Mouse (Mus musculus) neural tube, embryonic 11.5 days (tissue): ENCODE measurements at regions not wholly inside any gene's neighbourhood (a gene's known extent, or its start where the extent isn't known, plus 50 kb on each side); places are given as distances from the start of the nearest gene placed in this dataset.

Source experiments
- ATAC-seq: fragments of 200-750 bp; cut with Nextera tagmentation; 2 replicates; pipeline ENCODE4 v1.8.0; 2017; ENCODE audit warnings: moderate number of reproducible peaks, mild to moderate bottlenecking, moderate TSS enrichment, moderate library complexity; ENCODE audit not compliant: insufficient read depth, low FRiP score, low TSS enrichment
- DNase-seq: peaks from one replicate; pipeline ENCODE4 v3.0.0-alpha.2; 2015; ENCODE audit warnings: low spot score
- H3K27ac ChIP-seq: fragments of 300-500 bp; sonication (generic); 2 replicates; pipeline ENCODE4 v1.5.1; 2014; ENCODE audit warnings: low read depth, mild to moderate bottlenecking, low read length
- H3K27me3 ChIP-seq: fragments of 300-500 bp; sonication (generic); 2 replicates; pipeline ENCODE4 v1.6.1; 2014; ENCODE audit warnings: mild to moderate bottlenecking, low read length, mixed read lengths; ENCODE audit not compliant: control insufficient read depth, insufficient read depth
- H3K36me3 ChIP-seq: fragments of 300-500 bp; sonication (generic); 2 replicates; pipeline ENCODE4 v1.6.1; 2014; ENCODE audit warnings: mild to moderate bottlenecking, low read length, moderate library complexity, mixed read lengths; ENCODE audit not compliant: control insufficient read depth, insufficient read depth
- H3K4me1 ChIP-seq: fragments of 300-500 bp; sonication (generic); 2 replicates; pipeline ENCODE4 v1.6.1; 2014; ENCODE audit warnings: low read length, mixed read lengths; ENCODE audit not compliant: control insufficient read depth, insufficient read depth
- H3K4me2 ChIP-seq: fragments of 300-500 bp; sonication (generic); 2 replicates; pipeline ENCODE4 v1.6.1; 2014; ENCODE audit warnings: low read depth, mild to moderate bottlenecking, moderate library complexity
- H3K4me3 ChIP-seq: fragments of 300-500 bp; sonication (generic); 2 replicates; pipeline ENCODE4 v1.5.1; 2014; ENCODE audit warnings: low read depth, low read length
- H3K9ac ChIP-seq: fragments of 300-500 bp; sonication (generic); 2 replicates; pipeline ENCODE4 v1.6.1; 2014; ENCODE audit warnings: mild to moderate bottlenecking, low read length
- H3K9me3 ChIP-seq: fragments of 300-500 bp; sonication (generic); 2 replicates; pipeline ENCODE4 v1.6.1; 2016; ENCODE audit warnings: low read length; ENCODE audit not compliant: control insufficient read depth
- WGBS: fragments of 180-500 bp; shearing (Covaris S2); extraction: QIAGEN DNeasy Blood & Tissue Kit; methylation state at CpG from one replicate; pipeline ENCODE4 v1.1.7; 2014; 5-methylcytosine and 5-hydroxymethylcytosine counted together

GRCm38 (mm10) chr7:136796415-136796814 is 98.0 kb upstream of the Mgmt start:
- DNase-seq = no peak
- H3K4me3 ChIP-seq = no peak overlapping the region
- no peaks in the 10 kb centered on the region for H3K9me3 ChIP-seq
- ATAC-seq = no peak
- H3K4me1 ChIP-seq = peaks cover 4% of the 10 kb centered on the region; the same call in 1 of the 2 replicates
- H3K27ac ChIP-seq = no peak overlapping the region
- H3K9ac ChIP-seq = no peak overlapping the region
- H3K36me3 ChIP-seq = no peaks in the 10 kb centered on the region
- H3K4me2 ChIP-seq = no peak overlapping the region
- H3K27me3 ChIP-seq = no peaks in the 10 kb centered on the region

- Histone ChIP-seq H3K9ac (no peak overlapping the region), H3K4me3 (no peak overlapping the region), H3K9me3 (no peaks in the 10 kb centered on the region), H3K27ac (no peak overlapping the region), H3K4me2 (no peak overlapping the region), H3K27me3 (no peaks in the 10 kb centered on the region), H3K36me3 (no peaks in the 10 kb centered on the region), H3K4me1 (peaks cover 4% of the 10 kb centered on the region; the same call in 1 of the 2 replicates)
- 21% methylated on average over 11 of the region's 11 CpGs for WGBS
- peak; percentile 45 for DNase-seq
- no peak for ATAC-seq
Observed at GRCm38 (mm10) chr7:136797780-136798435, 96.5 kb upstream of the Mgmt start.

GRCm38 (mm10) chr7:136798605-136799004 is 95.8 kb upstream of the Mgmt start:
- Histone ChIP-seq H3K9ac (no peak overlapping the region), H3K4me3 (no peak overlapping the region), H3K27ac (no peak overlapping the region), H3K4me2 (no peak overlapping the region), H3K27me3 (no peaks in the 10 kb centered on the region), H3K9me3 (no peaks in the 10 kb centered on the region), H3K36me3 (no peaks in the 10 kb centered on the region), H3K4me1 (peaks cover 4% of the 10 kb centered on the region; the same call in 1 of the 2 replicates)
- DNase-seq (no peak), ATAC-seq (no peak)
- WGBS = 82% methylated on average over 3 of the region's 3 CpGs

- DNase-seq = no peak
- 87% methylated on average over 6 of the region's 6 CpGs for WGBS
Observed at GRCm38 (mm10) chr7:136807101-136807500, 87.3 kb upstream of the Mgmt start.

GRCm38 (mm10) chr7:136807968-136808367 is 86.4 kb upstream of the Mgmt start:
- H3K4me1 ChIP-seq = no peaks in the 10 kb centered on the region
- H3K27me3 ChIP-seq = no peaks in the 10 kb centered on the region
- no peak overlapping the region for H3K27ac ChIP-seq
- H3K36me3 ChIP-seq = no peaks in the 10 kb centered on the region
- DNase-seq = no peak
- no peak for ATAC-seq
- no peak overlapping the region for H3K4me3 ChIP-seq
- H3K9ac ChIP-seq = no peak overlapping the region
- H3K4me2 ChIP-seq = no peak overlapping the region
- H3K9me3 ChIP-seq = no peaks in the 10 kb centered on the region

More at GRCm38 (mm10) chr7:136807101-136807500, 87.3 kb upstream of the Mgmt start:
- Histone ChIP-seq H3K9me3 (no peaks in the 10 kb centered on the region), H3K9ac (no peak overlapping the region), H3K27me3 (no peaks in the 10 kb centered on the region), H3K4me1 (no peaks in the 10 kb centered on the region), H3K27ac (no peak overlapping the region), H3K4me3 (no peak overlapping the region), H3K36me3 (no peaks in the 10 kb centered on the region), H3K4me2 (no peak overlapping the region)
- ATAC-seq = no peak

GRCm38 (mm10) chr7:136809576-136809975 is 84.8 kb upstream of the Mgmt start:
- ATAC-seq (no peak), DNase-seq (no peak)
- no peaks in the 10 kb centered on the region for H3K4me1 ChIP-seq
- H3K27me3 ChIP-seq = no peaks in the 10 kb centered on the region
- H3K4me3 ChIP-seq = no peak overlapping the region
- H3K27ac ChIP-seq = no peak overlapping the region
- H3K9me3 ChIP-seq = no peaks in the 10 kb centered on the region
- H3K4me2 ChIP-seq = no peak overlapping the region
- WGBS = 81% methylated on average over 8 of the region's 8 CpGs
- no peak overlapping the region for H3K9ac ChIP-seq
- no peaks in the 10 kb centered on the region for H3K36me3 ChIP-seq

- DNase-seq = no peak
- Histone ChIP-seq H3K4me1 (no peaks in the 10 kb centered on the region), H3K9me3 (no peaks in the 10 kb centered on the region), H3K9ac (no peak overlapping the region), H3K4me2 (no peak overlapping the region), H3K27ac (no peak overlapping the region), H3K27me3 (no peaks in the 10 kb centered on the region), H3K36me3 (no peaks in the 10 kb centered on the region), H3K4me3 (no peak overlapping the region)
- ATAC-seq = no peak
- WGBS = 83% methylated on average over 9 of the region's 9 CpGs
Observed at GRCm38 (mm10) chr7:136813691-136814325, 80.6 kb upstream of the Mgmt start.

- no peaks in the 10 kb centered on the region for H3K27me3 ChIP-seq
- WGBS = 84% methylated on average over 6 of the region's 6 CpGs
Observed at GRCm38 (mm10) chr7:136814751-136815150, 79.7 kb upstream of the Mgmt start.

GRCm38 (mm10) chr7:136820291-136820690 is 74.1 kb upstream of the Mgmt start:
- Histone ChIP-seq H3K36me3 (no peaks in the 10 kb centered on the region), H3K27me3 (no peaks in the 10 kb centered on the region), H3K9ac (no peak overlapping the region), H3K4me3 (no peak overlapping the region), H3K27ac (no peak overlapping the region), H3K9me3 (no peaks in the 10 kb centered on the region), H3K4me1 (no peaks in the 10 kb centered on the region; the same call in 1 of the 2 replicates), H3K4me2 (no peak overlapping the region)
- 67% methylated on average over 4 of the region's 4 CpGs for WGBS
- DNase-seq = no peak
- ATAC-seq = no peak

More at GRCm38 (mm10) chr7:136814751-136815150, 79.7 kb upstream of the Mgmt start:
- Histone ChIP-seq H3K4me3 (no peak overlapping the region), H3K27ac (no peak overlapping the region), H3K4me2 (no peak overlapping the region), H3K9me3 (no peaks in the 10 kb centered on the region), H3K9ac (no peak overlapping the region), H3K36me3 (no peaks in the 10 kb centered on the region), H3K4me1 (no peaks in the 10 kb centered on the region)
- ATAC-seq = no peak
- DNase-seq = no peak
